ENCODE assay signal across 22 mouse cellular contexts in genomic region chr3:70171667-70172066, GRCm38 (mm10).
"Had no signal": no experiment of that assay in that cellular context is flagged by ENCODE, and none has a peak within 500 bp of the region (broad histone marks: within the 10 kb centered on the region; RNA-seq: fewer than 3 reads in every experiment).

No protein-coding gene starts in this region.

- H3K27me3 ChIP-seq: heart, embryonic 13.5 days; heart, embryonic 15.5 days; hindbrain, embryonic 13.5 days; hindbrain, embryonic 15.5 days; kidney, embryonic 15.5 days; limb, embryonic 13.5 days; limb, embryonic 15.5 days; liver, embryonic 12.5 days had no signal

- DNase-seq: gastrocnemius, postnatal 14 days; gastrocnemius, postnatal 36 days; heart, adult 18-20 months; heart, postnatal 14 days; heart, postnatal 36 days; kidney, adult 11 months; kidney, adult 2 months; kidney, adult 9 months; kidney, postnatal 14 days; layer of hippocampus, adult 9-11 months; layer of hippocampus, postnatal 36 days; left cerebral cortex, postnatal 4 days had no signal

- ATAC-seq: hindbrain, postnatal 0 days; intestine, embryonic 16.5 days; liver, embryonic 12.5 days had no signal
